Mouse (Mus musculus) heart, postnatal 0 days (tissue): ENCODE data around the gene Tpst1. TPM values are rescaled to one million over a fixed set of nuclear protein-coding genes. Genes with fewer than 3 reads are reported as not detected.
A peak's percentile ranks its signal among the peaks of the same experiment; 100 is the strongest.

Experiments used
- ATAC-seq: fragments of 200-750 bp; cut with Nextera tagmentation; 2 replicates; pipeline ENCODE4 v1.8.0; 2017; ENCODE audit warnings: low read depth, moderate number of reproducible peaks, moderate library complexity; ENCODE audit not compliant: insufficient read depth
- DNase-seq: peaks from one replicate; pipeline ENCODE4 v3.0.0-alpha.2; 2016; ENCODE audit warnings: low spot score
- H3K27ac ChIP-seq: fragments of 300-500 bp; sonication (generic); 2 replicates; pipeline ENCODE4 v1.5.1; 2014; ENCODE audit warnings: low read depth, mild to moderate bottlenecking
- H3K27me3 ChIP-seq: fragments of 300-500 bp; sonication (generic); 2 replicates; pipeline ENCODE4 v1.6.1; 2014; ENCODE audit warnings: low read length, mixed read lengths; ENCODE audit not compliant: control insufficient read depth, insufficient read depth
- H3K36me3 ChIP-seq: fragments of 300-500 bp; sonication (generic); replicated peaks from 2 replicates; pipeline ENCODE4 v1.6.1; 2014; ENCODE audit warnings: low read length, mixed read lengths; ENCODE audit not compliant: control insufficient read depth, insufficient read depth
- H3K4me1 ChIP-seq: fragments of 300-500 bp; sonication (generic); 2 replicates; pipeline ENCODE4 v1.6.1; 2014; ENCODE audit warnings: antibody characterized with exemption; ENCODE audit not compliant: control insufficient read depth, insufficient read depth
- H3K4me2 ChIP-seq: fragments of 300-500 bp; sonication (generic); 2 replicates; pipeline ENCODE4 v1.6.1; 2014; ENCODE audit warnings: low read depth, mild to moderate bottlenecking, low read length, moderate library complexity
- H3K4me3 ChIP-seq: fragments of 300-500 bp; sonication (generic); 2 replicates; pipeline ENCODE4 v1.5.1; 2014; ENCODE audit warnings: low read depth, low read length
- H3K9ac ChIP-seq: fragments of 300-500 bp; sonication (generic); replicated peaks from 2 replicates; pipeline ENCODE4 v1.6.1; 2014; ENCODE audit warnings: low read depth, low read length, mixed read lengths
- H3K9me3 ChIP-seq: fragments of 300-500 bp; sonication (generic); replicated peaks from 2 replicates; pipeline ENCODE4 v1.6.1; 2016; ENCODE audit warnings: low read length; ENCODE audit not compliant: control insufficient read depth
- CTCF ChIP-seq: IDR thresholded peaks from 2 replicates; pipeline ENCODE4 v1.5.1; 2016; ENCODE audit warnings: antibody characterized with exemption, control low read depth, low read depth
- EP300 ChIP-seq: IDR thresholded peaks from 2 replicates; pipeline ENCODE4 v1.6.1; 2016; ENCODE audit warnings: antibody characterized with exemption, low read depth
- WGBS: fragments of 180-500 bp; shearing (Covaris S2); extraction: QIAGEN DNeasy Blood & Tissue Kit; methylation state at CpG from one replicate; pipeline ENCODE4 v1.1.7; 2014; 5-methylcytosine and 5-hydroxymethylcytosine counted together
- polyA plus RNA-seq: library from polyadenylated mRNA; unstranded; fragments of >200 nt; fragmentation: Nextera tagmentation; extraction: Ambion mirVana; gene quantifications from 2 replicates; pipeline ENCODE4 v1.2.1, GENCODE M21; 2015
- total RNA-seq: library from RNA; depleted of rRNA; stranded (reverse); fragments of >200 nt; gene quantifications from 2 replicates; pipeline ENCODE4 v1.2.3, GENCODE M21; 2014; ENCODE audit warnings: low replicate concordance

Gene Tpst1
- total and polyA plus RNA-seq, 2 experiments from 2014 or later = 20.7 to 23.7 TPM

GRCm38 (mm10) chr5:130112653-130113052, 39.5 kb downstream of the Tpst1 start:
- H3K4me2 ChIP-seq = no peak overlapping the region
- ATAC-seq (no peak), DNase-seq (no peak)
- no peak for TF ChIP-seq CTCF
- TF ChIP-seq EP300 = no peak
- no peak overlapping the region for H3K9ac ChIP-seq
- no peaks in the 10 kb centered on the region for H3K9me3 ChIP-seq
- no peak overlapping the region for H3K4me3 ChIP-seq
- no peak overlapping the region for H3K27ac ChIP-seq
- H3K27me3 ChIP-seq = 0 out of 2 replicates have a peak, but pooled peaks cover 4% of the 10 kb centered on the region
- no peaks in the 10 kb centered on the region for H3K36me3 ChIP-seq
- no peaks in the 10 kb centered on the region for H3K4me1 ChIP-seq

- no peak overlapping the region for H3K27ac ChIP-seq
- ATAC-seq (no peak), DNase-seq (no peak)
- TF ChIP-seq EP300 (no peak), CTCF (no peak)
- no peaks in the 10 kb centered on the region for H3K36me3 ChIP-seq
- H3K4me3 ChIP-seq = no peak overlapping the region
- no peaks in the 10 kb centered on the region for H3K9me3 ChIP-seq
- no peak overlapping the region for H3K9ac ChIP-seq
- no peak overlapping the region for H3K4me2 ChIP-seq
- no peaks in the 10 kb centered on the region for H3K27me3 ChIP-seq
- H3K4me1 ChIP-seq = peaks cover 5% of the 10 kb centered on the region
- WGBS = 82% methylated on average over 12 of the region's 12 CpGs
Measured at GRCm38 (mm10) chr5:130116116-130116515, 43.0 kb downstream of the Tpst1 start.

DNA sequence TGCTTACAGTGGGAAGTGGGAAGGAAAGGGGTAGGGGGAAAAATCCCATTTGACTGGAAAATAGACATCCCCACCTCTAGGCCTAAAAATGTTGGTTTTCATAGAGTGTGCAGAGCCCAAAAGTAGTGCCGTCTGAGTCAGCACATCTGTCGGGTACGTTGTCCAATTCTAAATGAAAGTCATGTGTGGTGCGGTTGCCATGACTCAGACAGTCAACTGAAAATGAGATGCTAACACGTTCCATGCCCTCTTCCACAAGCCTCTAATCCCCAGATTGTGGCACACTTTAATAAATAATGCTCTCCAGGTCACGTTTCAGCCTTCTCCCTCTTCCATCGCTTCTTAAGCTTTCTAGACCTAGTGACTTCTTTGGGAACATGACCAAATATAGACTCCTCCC, 43.7 kb downstream of the Tpst1 start:
- Histone ChIP-seq H3K4me1 (peaks cover 5% of the 10 kb centered on the region), H3K9ac (no peak overlapping the region), H3K27ac (no peak overlapping the region), H3K4me2 (no peak overlapping the region), H3K9me3 (no peaks in the 10 kb centered on the region), H3K36me3 (no peaks in the 10 kb centered on the region), H3K27me3 (no peaks in the 10 kb centered on the region), H3K4me3 (no peak overlapping the region)
- 84% methylated on average over 7 of the region's 7 CpGs for WGBS
- no peak for DNase-seq
- no peak for ATAC-seq
- TF ChIP-seq CTCF (no peak), EP300 (no peak)

DNA sequence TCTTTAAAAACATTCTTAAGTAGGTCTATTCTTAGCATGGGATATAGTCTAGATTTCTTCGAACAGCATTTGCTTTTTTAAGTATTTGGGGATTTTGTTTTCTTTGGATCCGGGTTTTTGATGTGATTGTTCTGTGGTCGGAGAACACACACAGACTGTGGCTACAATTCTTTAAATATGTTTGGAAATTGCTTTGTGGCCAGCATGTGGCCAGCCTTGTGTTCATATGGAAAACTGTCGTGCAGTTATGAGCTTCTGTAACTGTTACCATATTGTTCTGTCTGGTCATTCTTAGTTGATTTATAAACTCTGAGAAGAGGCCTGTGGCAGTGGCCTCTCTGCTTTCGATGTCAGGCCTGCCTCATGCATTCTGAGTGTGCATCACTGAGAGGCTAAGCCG, 44.8 kb downstream of the Tpst1 start:
- Histone ChIP-seq H3K36me3 (no peaks in the 10 kb centered on the region), H3K27ac (no peak overlapping the region), H3K9ac (no peak overlapping the region), H3K4me2 (no peak overlapping the region), H3K4me1 (peaks cover 5% of the 10 kb centered on the region), H3K9me3 (no peaks in the 10 kb centered on the region), H3K27me3 (no peaks in the 10 kb centered on the region), H3K4me3 (no peak overlapping the region)
- ATAC-seq (no peak), DNase-seq (no peak)
- TF ChIP-seq CTCF = no peak
- TF ChIP-seq EP300 = no peak
- WGBS = 71% methylated on average over 6 of the region's 6 CpGs

- TF ChIP-seq EP300 = no peak
- no peak for TF ChIP-seq CTCF
- no peak overlapping the region for H3K27ac ChIP-seq
- WGBS = 47% methylated on average over 3 of the region's 3 CpGs
- no peak for ATAC-seq
- H3K9ac ChIP-seq = no peak overlapping the region
- H3K4me1 ChIP-seq = peaks cover 5% of the 10 kb centered on the region
- no peaks in the 10 kb centered on the region for H3K36me3 ChIP-seq
- H3K9me3 ChIP-seq = no peaks in the 10 kb centered on the region
- H3K27me3 ChIP-seq = no peaks in the 10 kb centered on the region
- DNase-seq = no peak
- H3K4me3 ChIP-seq = no peak overlapping the region
- no peak overlapping the region for H3K4me2 ChIP-seq
Measured at GRCm38 (mm10) chr5:130119236-130119635, 46.1 kb downstream of the Tpst1 start.

- 81% methylated on average over 12 of the region's 12 CpGs for WGBS
- no peak for ATAC-seq
- Histone ChIP-seq H3K27me3 (no peaks in the 10 kb centered on the region), H3K9ac (no peak overlapping the region), H3K4me1 (peaks cover 5% of the 10 kb centered on the region), H3K4me3 (no peak overlapping the region), H3K36me3 (no peaks in the 10 kb centered on the region), H3K9me3 (no peaks in the 10 kb centered on the region), H3K4me2 (no peak overlapping the region), H3K27ac (peak overlapping the region; percentile 34; the same call in 1 of the 2 replicates)
- TF ChIP-seq CTCF (no peak), EP300 (no peak)
- DNase-seq = no peak
Measured at GRCm38 (mm10) chr5:130120070-130120736, 47.1 kb downstream of the Tpst1 start.
